Mouse (Mus musculus) bone marrow, adult 2 months (tissue): ENCODE data around the gene B3gnt6.
"Not testable (repeated sequence)": the region's sequence is repeated elsewhere in the genome, so short reads cannot be mapped to it uniquely, and the experiment has no call there.

ENCODE experiments used
- CTCF ChIP-seq: fragments of 200-500 bp; IDR thresholded peaks from 2 replicates; pipeline ENCODE4 v1.5.1; 2011; ENCODE audit warnings: low read length, control low read depth; ENCODE audit not compliant: control insufficient read depth, insufficient read depth
- POLR2A ChIP-seq: fragments of 200-500 bp; IDR thresholded peaks from 2 replicates; pipeline ENCODE4 v1.6.1; 2011; ENCODE audit warnings: low read depth, mild to moderate bottlenecking, control low read depth, low read length, borderline replicate concordance; ENCODE audit not compliant: control insufficient read depth

- TF ChIP-seq CTCF, POLR2A: not testable (repeated sequence)
These were observed 11.9 kb downstream of the B3gnt6 start for GRCm38 (mm10) chr7:98187332-98187731.
